Comparison of ENCODE assay signal across 8 mouse cellular contexts in genomic region chr4:152185510-152186204, GRCm38 (mm10). TPM values are rescaled to one million over a fixed set of nuclear protein-coding genes. Genes with fewer than 3 reads are reported as not detected.
DNase-seq lines count a peak whose midpoint lies in the region; ATAC-seq and TF ChIP-seq lines count a peak whose summit lies in the region.
"Had no signal": no experiment of that assay in that cellular context is flagged by ENCODE, and none has a peak within 500 bp of the region (broad histone marks: within the 10 kb centered on the region; RNA-seq: fewer than 3 reads in every experiment).

No protein-coding gene starts in this region.

- H3K9ac ChIP-seq in forebrain, embryonic 13.5 days = peak overlapping the region; percentile 37
- H3K9ac ChIP-seq in hindbrain, embryonic 15.5 days = peak overlapping the region; percentile 23; the same call in 1 of the 2 replicates

- H3K4me2 ChIP-seq in forebrain, embryonic 13.5 days = peak overlapping the region; percentile 47
- H3K4me2 ChIP-seq in hindbrain, embryonic 15.5 days = peak overlapping the region; percentile 42

- H3K36me3 ChIP-seq in G1E (replicated peaks) = peaks cover 61% of the 10 kb centered on the region
- no peaks in the 10 kb centered on the region for H3K36me3 ChIP-seq in forebrain, embryonic 13.5 days (ENCODE audit: poor library complexity, severe bottlenecking)
- H3K36me3 ChIP-seq in hindbrain, embryonic 15.5 days = no peaks in the 10 kb centered on the region; the same call in 1 of the 2 replicates
- peaks cover 16% of the 10 kb centered on the region for H3K36me3 ChIP-seq in midbrain, embryonic 10.5 days

- DNase-seq in CD4-positive, CD25-positive, alpha-beta regulatory T cell, adult 2 months (ENCODE audit: low read depth, low spot score) = peak; percentile 74
- DNase-seq in G1E (ENCODE audit: low spot score) = no peak
- peak; percentile 47 for DNase-seq in midbrain, embryonic 10.5 days (ENCODE audit: low spot score)
- peak; percentile 61 for DNase-seq in urinary bladder, postnatal 25 days (ENCODE audit: low spot score)
- no peak for DNase-seq in left cerebral cortex, adult 9 months (ENCODE audit: low spot score in 2 of 2)

- H3K27ac ChIP-seq in forebrain, embryonic 13.5 days = peak overlapping the region; percentile 77
- peak overlapping the region; percentile 74 for H3K27ac ChIP-seq in hindbrain, embryonic 15.5 days (replicated peaks)
- peak overlapping the region; percentile 68 for H3K27ac ChIP-seq in midbrain, embryonic 10.5 days (replicated peaks)

- H3K4me3 ChIP-seq in G1E (ENCODE audit: low read depth, low read length) = peak overlapping the region; percentile 57; the same call in 1 of the 2 replicates
- peak overlapping the region; percentile 17 for H3K4me3 ChIP-seq in forebrain, embryonic 13.5 days
- H3K4me3 ChIP-seq in hindbrain, embryonic 15.5 days = no peak overlapping the region; the same call in 1 of the 2 replicates
- peak overlapping the region; percentile 37 for H3K4me3 ChIP-seq in midbrain, embryonic 10.5 days

- no peaks in the 10 kb centered on the region for H3K9me3 ChIP-seq in G1E (replicated peaks)
- H3K9me3 ChIP-seq in forebrain, embryonic 13.5 days (replicated peaks) = 0 out of 2 replicates have a peak, but pooled peaks cover 3% of the 10 kb centered on the region
- H3K9me3 ChIP-seq in hindbrain, embryonic 15.5 days = no peaks in the 10 kb centered on the region
- H3K9me3 ChIP-seq in midbrain, embryonic 10.5 days (replicated peaks) = no peaks in the 10 kb centered on the region

- 4% methylated on average over 19 of the region's 19 CpGs for WGBS in forebrain, embryonic 13.5 days
- 9% methylated on average over 19 of the region's 19 CpGs for WGBS in hindbrain, embryonic 15.5 days
- 6% methylated on average over 19 of the region's 19 CpGs for WGBS in midbrain, embryonic 10.5 days

- no peak for TF ChIP-seq CTCF in G1E (IDR thresholded peaks at IDR 0.05; ENCODE audit: low read depth, low read length)

- peaks cover 63% of the 10 kb centered on the region for H3K4me1 ChIP-seq in G1E (ENCODE audit: insufficient read depth, low read depth, low read length)
- H3K4me1 ChIP-seq in forebrain, embryonic 13.5 days = peaks cover 43% of the 10 kb centered on the region
- peaks cover 37% of the 10 kb centered on the region for H3K4me1 ChIP-seq in hindbrain, embryonic 15.5 days (replicated peaks)
- peaks cover 31% of the 10 kb centered on the region for H3K4me1 ChIP-seq in midbrain, embryonic 10.5 days

- no peaks in the 10 kb centered on the region for H3K27me3 ChIP-seq in G1E (ENCODE audit: insufficient read depth, low read length)
- peaks cover 3% of the 10 kb centered on the region; the same call in 1 of the 2 replicates for H3K27me3 ChIP-seq in forebrain, embryonic 13.5 days
- H3K27me3 ChIP-seq in hindbrain, embryonic 15.5 days = no peaks in the 10 kb centered on the region
- peaks cover under 1% of the 10 kb centered on the region; the same call in 1 of the 2 replicates for H3K27me3 ChIP-seq in midbrain, embryonic 10.5 days (ENCODE audit: low read depth, poor library complexity, severe bottlenecking)

- ATAC-seq in G1E (ENCODE audit: extremely low read depth, insufficient number of reproducible peaks, low FRiP score, poor library complexity, severe bottlenecking) = no peak
- peak; percentile 65 for ATAC-seq in forebrain, embryonic 13.5 days
- ATAC-seq in hindbrain, embryonic 15.5 days (ENCODE audit: low FRiP score, low read depth) = peak; percentile 75

RNA-seq across cellular contexts. Expression of gene Acot7, which starts 7.7 kb away (rescaled TPM):
- total RNA-seq in G1E (2014; fragmentation: Nextera tagmentation) (17.1 and 22.1 TPM in 2 replicates), G1E (2017) (17.6 and 18.6 TPM in 2 replicates)
- polyA plus RNA-seq in G1E (2012) = 46.2 and 51.1 TPM in 2 replicates
- polyA plus RNA-seq in forebrain, embryonic 13.5 days (2015; fragmentation: Nextera tagmentation; extraction: Ambion mirVana) = 126 and 135 TPM in 2 replicates
- 427 and 433 TPM in 2 replicates for polyA plus RNA-seq in hindbrain, embryonic 15.5 days (2015; fragmentation: Nextera tagmentation; extraction: Ambion mirVana)
- polyA plus RNA-seq in midbrain, embryonic 10.5 days (2016; fragmentation: Nextera tagmentation; extraction: Ambion mirVana) = 85.7 and 99.7 TPM in 2 replicates

RNA-seq across cellular contexts. Expression of gene Hes2, which starts 27.0 kb away (rescaled TPM):
- total RNA-seq in G1E (2014; fragmentation: Nextera tagmentation) (not detected in 2 replicates), G1E (2017) (0.33 and 0.46 TPM in 2 replicates)
- polyA plus RNA-seq in G1E (2012) = 0.04 and 0.18 TPM in 2 replicates
- not detected in 2 replicates for polyA plus RNA-seq in forebrain, embryonic 13.5 days (2015; fragmentation: Nextera tagmentation; extraction: Ambion mirVana)
- not detected in 2 replicates for polyA plus RNA-seq in hindbrain, embryonic 15.5 days (2015; fragmentation: Nextera tagmentation; extraction: Ambion mirVana)
- polyA plus RNA-seq in midbrain, embryonic 10.5 days (2016; fragmentation: Nextera tagmentation; extraction: Ambion mirVana) = 0.79 and 1.3 TPM in 2 replicates
- total RNA-seq: liver, adult 2 months had no signal
- polyA plus RNA-seq: liver, adult 2 months had no signal

RNA-seq across cellular contexts. Expression of gene Espn, which starts 33.5 kb away (rescaled TPM):
- total RNA-seq in G1E (2014; fragmentation: Nextera tagmentation) (9.3 and 16.4 TPM in 2 replicates), G1E (2017) (4.2 and 4.3 TPM in 2 replicates)
- 48.0 and 61.7 TPM in 2 replicates for polyA plus RNA-seq in G1E (2012)
- polyA plus RNA-seq in forebrain, embryonic 13.5 days (2015; fragmentation: Nextera tagmentation; extraction: Ambion mirVana) = 0.10 and 0.13 TPM in 2 replicates
- polyA plus RNA-seq in hindbrain, embryonic 15.5 days (2015; fragmentation: Nextera tagmentation; extraction: Ambion mirVana) = 0.29 and 0.31 TPM in 2 replicates
- polyA plus RNA-seq in midbrain, embryonic 10.5 days (2016; fragmentation: Nextera tagmentation; extraction: Ambion mirVana) = 0.94 and 1.4 TPM in 2 replicates

Comparison
In these comparisons a context has a peak if more than half of its experiments do, and no peak if none do; other contexts are left out.
1. DNase-seq: peak in CD4-positive, CD25-positive, alpha-beta regulatory T cell, adult 2 months (single experiment), midbrain, embryonic 10.5 days (single experiment) and urinary bladder, postnatal 25 days (single experiment); none in G1E (single experiment) and left cerebral cortex, adult 9 months (0 of 2).
2. RNA of gene Espn, which starts 33.5 kb away (polyA plus RNA-seq): 48.0 to 61.7 TPM in G1E; 0.94 to 1.4 TPM in midbrain, embryonic 10.5 days, 0.29 to 0.31 TPM in hindbrain, embryonic 15.5 days and 0.10 to 0.13 TPM in forebrain, embryonic 13.5 days; every median in the first group is over 10 times any median in the second.
3. Peak in every context shown above with its lines, with median percentiles within 50 percentile points of each other: H3K27ac ChIP-seq.